Mouse (Mus musculus): Measurements from ENCODE around the gene Lonp1. TPM values are rescaled to one million over a fixed set of nuclear protein-coding genes. Genes with fewer than 3 reads are reported as not detected.

Lonp1 gene
- total RNA-seq, 4 experiments from 2014 or later: 52.3 to 61.3 (median 59.0) TPM

- DNase-seq (ENCODE audit: low spot score in 2 of 2): no peak
These were observed 33.0 kb downstream of the Lonp1 start for GRCm38 (mm10) chr17:56593527-56594271.

- DNase-seq (ENCODE audit: low spot score in 2 of 2): no peak
These were observed 34.1 kb downstream of the Lonp1 start for GRCm38 (mm10) chr17:56592553-56592952.

- no peak for DNase-seq (ENCODE audit: low spot score in 2 of 2)
These were observed 37.8 kb downstream of the Lonp1 start for GRCm38 (mm10) chr17:56588921-56589320.

GRCm38 (mm10) chr17:56587773-56588172 is 38.9 kb downstream of the Lonp1 start:
- DNase-seq (ENCODE audit: low spot score in 2 of 2): no peak

- no peak for DNase-seq (ENCODE audit: low spot score in 2 of 2)
These were observed 41.4 kb downstream of the Lonp1 start for GRCm38 (mm10) chr17:56585171-56585821.

GRCm38 (mm10) chr17:56584257-56585130 is 42.2 kb downstream of the Lonp1 start, which contains the start of the genes Safb2 and Safb:
Safb2 (minus strand) TSS chr17:56584585.
Safb (plus strand) TSS chr17:56584825.
- peak; percentile 97 to 99 for DNase-seq (ENCODE audit: low spot score in 2 of 2)

- peak in 1 of 2 experiments; percentile 31 for DNase-seq (ENCODE audit: low spot score in 2 of 2)
These were observed 43.0 kb downstream of the Lonp1 start for GRCm38 (mm10) chr17:56583611-56584256.

GRCm38 (mm10) chr17:56583071-56583470 is 43.6 kb downstream of the Lonp1 start:
- DNase-seq (ENCODE audit: low spot score in 2 of 2): no peak

- DNase-seq (ENCODE audit: low spot score in 2 of 2): no peak
These were observed 53.7 kb downstream of the Lonp1 start for GRCm38 (mm10) chr17:56572939-56573338.

- no peak for DNase-seq (ENCODE audit: low spot score in 2 of 2)
These were observed 54.5 kb downstream of the Lonp1 start for GRCm38 (mm10) chr17:56572154-56572553.

GRCm38 (mm10) chr17:56570287-56570686 is 56.4 kb downstream of the Lonp1 start:
- no peak for DNase-seq (ENCODE audit: low spot score in 2 of 2)

GRCm38 (mm10) chr17:56567370-56567769 is 59.3 kb downstream of the Lonp1 start:
- DNase-seq (ENCODE audit: low spot score in 2 of 2): no peak

- DNase-seq (ENCODE audit: low spot score in 2 of 2): no peak
These were observed 59.8 kb downstream of the Lonp1 start for GRCm38 (mm10) chr17:56566918-56567317.

GRCm38 (mm10) chr17:56566293-56566692 is 60.4 kb downstream of the Lonp1 start:
- no peak for DNase-seq (ENCODE audit: low spot score in 2 of 2)

Other genes starting within 250 kb of the Lonp1 start
- 100 to 1,000 TPM; 559 to 588 (median 565) TPM for gene Ptprs, start 150.4 kb downstream of the Lonp1 start, total RNA-seq (2022)
- gene Znrf4, start 114.5 kb downstream of the Lonp1 start, total RNA-seq (2022): not detected
- 1 to 10 TPM; 1.1 to 1.8 (median 1.4) TPM for gene Gm20219, start 72.5 kb downstream of the Lonp1 start, total RNA-seq (2022)
- gene Safb2, start 42.3 kb downstream of the Lonp1 start, total RNA-seq (2022): 100 to 1,000 TPM; 102 to 133 (median 112) TPM
- 100 to 1,000 TPM; 131 to 154 (median 146) TPM for gene Safb, start 42.1 kb downstream of the Lonp1 start, total RNA-seq (2022)
- 100 to 1,000 TPM; 147 to 180 (median 158) TPM for gene 2410015M20Rik, start 17.1 kb downstream of the Lonp1 start, total RNA-seq (2022)
- 100 to 1,000 TPM; 351 to 461 (median 392) TPM for gene Rpl36, start 13.5 kb downstream of the Lonp1 start, total RNA-seq (2022)
- gene Catsperd, start 1.3 kb upstream of the Lonp1 start, total RNA-seq (2022): 1 to 10 TPM in 2 of 4 experiments, under 1 TPM in 2; 0.79 to 1.7 (median 1.0) TPM
- 10 to 100 TPM; 85.9 to 91.2 (median 88.2) TPM for gene Ranbp3, start 46.4 kb upstream of the Lonp1 start, total RNA-seq (2022)
- 100 to 1,000 TPM; 185 to 224 (median 208) TPM for gene Ndufa11, start 90.9 kb upstream of the Lonp1 start, total RNA-seq (2022)
- gene Vmac, start 91.1 kb upstream of the Lonp1 start, total RNA-seq (2022): 10 to 100 TPM; 10.4 to 15.7 (median 13.8) TPM
- 1 to 10 TPM; 4.0 to 4.5 (median 4.2) TPM for gene Nrtn, start 130.6 kb upstream of the Lonp1 start, total RNA-seq (2022)
- 10 to 100 TPM; 60.1 to 66.1 (median 60.8) TPM for gene Dus3l, start 137.9 kb upstream of the Lonp1 start, total RNA-seq (2022)
- gene Prr22, start 143.4 kb upstream of the Lonp1 start, total RNA-seq (2022): 1 to 10 TPM in 2 of 4 experiments, under 1 TPM in 2; 0.78 to 1.2 (median 0.99) TPM
- gene Rfx2, start 204.1 kb upstream of the Lonp1 start, total RNA-seq (2022): 1 to 10 TPM; 2.1 to 4.1 (median 3.1) TPM
- gene Acsbg2, start 247.6 kb upstream of the Lonp1 start, total RNA-seq (2022): not detected
- under 1 TPM; 0.13 to 0.22 (median 0.17) TPM for gene 1700061G19Rik, start 248.6 kb upstream of the Lonp1 start, total RNA-seq (2022)

Data from left cerebral cortex, adult 8-10 months (tissue).